Mouse (Mus musculus) limb, embryonic 10.5 days (tissue): ENCODE measurements around the gene Samd8. TPM values are rescaled to one million over a fixed set of nuclear protein-coding genes. Genes with fewer than 3 reads are reported as not detected.
A peak's percentile ranks its signal among the peaks of the same experiment; 100 is the strongest.

Experiments used
- DNase-seq: peaks from one replicate; pipeline ENCODE4 v3.0.0-alpha.2; 2017; ENCODE audit warnings: low spot score
- H3K27ac ChIP-seq: fragments of 300-500 bp; sonication (generic); 2 replicates; pipeline ENCODE4 v1.5.1; 2016; ENCODE audit warnings: mild to moderate bottlenecking
- H3K27me3 ChIP-seq: fragments of 300-500 bp; sonication (generic); 2 replicates; pipeline ENCODE4 v1.6.1; 2016; ENCODE audit warnings: low read depth, mild to moderate bottlenecking; ENCODE audit not compliant: poor library complexity, severe bottlenecking
- H3K36me3 ChIP-seq: fragments of 300-500 bp; sonication (generic); 2 replicates; pipeline ENCODE4 v1.6.1; 2016; ENCODE audit warnings: mild to moderate bottlenecking, moderate library complexity
- H3K4me1 ChIP-seq: fragments of 300-500 bp; sonication (generic); 2 replicates; pipeline ENCODE4 v1.6.1; 2016
- H3K4me3 ChIP-seq: fragments of 300-500 bp; sonication (generic); 2 replicates; pipeline ENCODE4 v1.5.1; 2016; ENCODE audit warnings: mild to moderate bottlenecking, moderate library complexity
- H3K9me3 ChIP-seq: fragments of 300-500 bp; sonication (generic); replicated peaks from 2 replicates; pipeline ENCODE4 v1.6.1; 2016; ENCODE audit warnings: mild to moderate bottlenecking
- WGBS: fragments of 180-500 bp; shearing (Covaris S2); methylation state at CpG from one replicate; pipeline ENCODE4 v1.1.7; 2016; 5-methylcytosine and 5-hydroxymethylcytosine counted together
- polyA plus RNA-seq: library from polyadenylated mRNA; unstranded; fragments of >200 nt; fragmentation: Nextera tagmentation; extraction: Ambion mirVana; gene quantifications from 2 replicates; pipeline ENCODE4 v1.2.1, GENCODE M21; 2016

Samd8 gene
- polyA plus RNA-seq, 1 experiment from 2014 or later: 11.7 TPM

- WGBS: 44% methylated on average over 15 of the region's 15 CpGs
- Histone ChIP-seq H3K9me3 (no peaks in the 10 kb centered on the region), H3K27ac (no peak overlapping the region), H3K4me1 (peaks cover 41% of the 10 kb centered on the region), H3K27me3 (no peaks in the 10 kb centered on the region), H3K4me3 (no peak overlapping the region), H3K36me3 (no peaks in the 10 kb centered on the region)
- peak; percentile 61 for DNase-seq
Observed at GRCm38 (mm10) chr14:21748142-21748870, 2.0 kb upstream of the Samd8 start.

GRCm38 (mm10) chr14:21750881-21751542 is 681 bp downstream of the Samd8 start, which contains the start of gene Dusp13:
TSS of gene Dusp13 (minus strand) at chr14:21751181.
- Histone ChIP-seq H3K36me3 (no peaks in the 10 kb centered on the region), H3K9me3 (no peaks in the 10 kb centered on the region), H3K27me3 (no peaks in the 10 kb centered on the region), H3K4me1 (peaks cover 36% of the 10 kb centered on the region), H3K27ac (peak within 1 kb of the TSS; percentile 88), H3K4me3 (peak within 1 kb of the TSS; percentile 96)
- under 1% methylated on average over 26 of the region's 26 CpGs for WGBS
- peak; percentile 75 for DNase-seq

- Histone ChIP-seq H3K36me3 (no peaks in the 10 kb centered on the region), H3K9me3 (no peaks in the 10 kb centered on the region), H3K27me3 (no peaks in the 10 kb centered on the region), H3K27ac (no peak overlapping the region), H3K4me3 (no peak overlapping the region), H3K4me1 (peaks cover 30% of the 10 kb centered on the region)
- no peak for DNase-seq
- 94% methylated on average over 3 of the region's 3 CpGs for WGBS
Observed at GRCm38 (mm10) chr14:21752411-21752810, 2.1 kb downstream of the Samd8 start.

GRCm38 (mm10) chr14:21753367-21753766 is 3.0 kb downstream of the Samd8 start:
- Histone ChIP-seq H3K9me3 (no peaks in the 10 kb centered on the region), H3K4me1 (peaks cover 24% of the 10 kb centered on the region), H3K4me3 (no peak overlapping the region), H3K36me3 (no peaks in the 10 kb centered on the region), H3K27ac (no peak overlapping the region), H3K27me3 (no peaks in the 10 kb centered on the region)
- 88% methylated on average over 4 of the region's 4 CpGs for WGBS
- no peak for DNase-seq

- WGBS: 90% methylated on average over 9 of the region's 9 CpGs
- H3K4me3 ChIP-seq: no peak overlapping the region
- H3K27ac ChIP-seq: no peak overlapping the region
- no peaks in the 10 kb centered on the region for H3K36me3 ChIP-seq
- 0 out of 2 replicates have a peak, but pooled peaks cover 3% of the 10 kb centered on the region for H3K4me1 ChIP-seq
- no peak for DNase-seq
- H3K9me3 ChIP-seq: no peaks in the 10 kb centered on the region
- no peaks in the 10 kb centered on the region for H3K27me3 ChIP-seq
Observed at GRCm38 (mm10) chr14:21761560-21761959, 11.2 kb downstream of the Samd8 start.

GRCm38 (mm10) chr14:21763736-21764135 is 13.4 kb downstream of the Samd8 start:
- H3K4me1 ChIP-seq: peaks cover 12% of the 10 kb centered on the region
- 95% methylated on average over 3 of the region's 3 CpGs for WGBS
- no peak for DNase-seq
- no peak overlapping the region for H3K4me3 ChIP-seq
- no peak overlapping the region for H3K27ac ChIP-seq
- H3K36me3 ChIP-seq: no peaks in the 10 kb centered on the region
- no peaks in the 10 kb centered on the region for H3K27me3 ChIP-seq
- H3K9me3 ChIP-seq: no peaks in the 10 kb centered on the region

GRCm38 (mm10) chr14:21764646-21765045 is 14.3 kb downstream of the Samd8 start:
- 87% methylated on average over 6 of the region's 6 CpGs for WGBS

GRCm38 (mm10) chr14:21765754-21766397 is 15.5 kb downstream of the Samd8 start:
- H3K27me3 ChIP-seq: no peaks in the 10 kb centered on the region
- H3K4me3 ChIP-seq: no peak overlapping the region
- no peak overlapping the region for H3K27ac ChIP-seq
- no peak for DNase-seq
- 90% methylated on average over 7 of the region's 7 CpGs for WGBS
- H3K36me3 ChIP-seq: no peaks in the 10 kb centered on the region
- H3K4me1 ChIP-seq: peaks cover 22% of the 10 kb centered on the region
- no peaks in the 10 kb centered on the region for H3K9me3 ChIP-seq

More at GRCm38 (mm10) chr14:21764646-21765045, 14.3 kb downstream of the Samd8 start:
- Histone ChIP-seq H3K27me3 (no peaks in the 10 kb centered on the region), H3K27ac (no peak overlapping the region), H3K4me3 (no peak overlapping the region), H3K36me3 (no peaks in the 10 kb centered on the region), H3K9me3 (no peaks in the 10 kb centered on the region), H3K4me1 (peaks cover 22% of the 10 kb centered on the region)
- no peak for DNase-seq

- Histone ChIP-seq H3K36me3 (no peaks in the 10 kb centered on the region), H3K4me1 (peaks cover 27% of the 10 kb centered on the region), H3K27me3 (no peaks in the 10 kb centered on the region), H3K9me3 (no peaks in the 10 kb centered on the region), H3K27ac (no peak overlapping the region), H3K4me3 (no peak overlapping the region)
- WGBS: 96% methylated on average over 6 of the region's 6 CpGs
- DNase-seq: no peak
Observed at GRCm38 (mm10) chr14:21766398-21766958, 16.1 kb downstream of the Samd8 start.

GRCm38 (mm10) chr14:21772506-21773281 is 22.4 kb downstream of the Samd8 start:
- H3K4me3 ChIP-seq: no peak overlapping the region
- H3K36me3 ChIP-seq: peaks cover 25% of the 10 kb centered on the region
- H3K27me3 ChIP-seq: no peaks in the 10 kb centered on the region
- H3K4me1 ChIP-seq: peaks cover 26% of the 10 kb centered on the region
- no peak overlapping the region for H3K27ac ChIP-seq
- WGBS: 80% methylated on average over 11 of the region's 11 CpGs
- H3K9me3 ChIP-seq: no peaks in the 10 kb centered on the region
- DNase-seq: no peak

- DNase-seq: no peak
- H3K27me3 ChIP-seq: no peaks in the 10 kb centered on the region
- H3K27ac ChIP-seq: no peak overlapping the region
- H3K4me3 ChIP-seq: no peak overlapping the region
- no peaks in the 10 kb centered on the region for H3K9me3 ChIP-seq
- peaks cover 36% of the 10 kb centered on the region for H3K36me3 ChIP-seq
- 88% methylated on average over 2 of the region's 2 CpGs for WGBS
- peaks cover 15% of the 10 kb centered on the region for H3K4me1 ChIP-seq
Observed at GRCm38 (mm10) chr14:21773946-21774345, 23.6 kb downstream of the Samd8 start.

- no peak overlapping the region for H3K27ac ChIP-seq
- no peak overlapping the region for H3K4me3 ChIP-seq
- H3K27me3 ChIP-seq: no peaks in the 10 kb centered on the region
- peaks cover 5% of the 10 kb centered on the region for H3K4me1 ChIP-seq
- peaks cover 56% of the 10 kb centered on the region for H3K36me3 ChIP-seq
- DNase-seq: no peak
- WGBS: 91% methylated on average over 4 of the region's 4 CpGs
- H3K9me3 ChIP-seq: no peaks in the 10 kb centered on the region
Observed at GRCm38 (mm10) chr14:21776201-21776600, 25.9 kb downstream of the Samd8 start.
